Mouse (Mus musculus) mammary gland, adult 2 months (tissue): ENCODE results near the gene Ltb. TPM values are rescaled to one million over a fixed set of nuclear protein-coding genes. Genes with fewer than 3 reads are reported as not detected.

ENCODE experiments used
- polyA plus RNA-seq: library from polyadenylated mRNA; depleted of rRNA; stranded (reverse); fragments of >200 nt; gene quantifications from 2 replicates; pipeline ENCODE4 v1.2.3, GENCODE M21; 2012; ENCODE audit warnings: low replicate concordance; rRNA removed

Ltb gene
- polyA plus RNA-seq, result 118 and 400 TPM in 2 replicates

GRCm38 (mm10) chr17:35193881-35194843 lies at the start of gene Ltb:
Gene Ltb (plus strand): TSS chr17:35194439.

GRCm38 (mm10) chr17:35164568-35165450 lies 29.4 kb upstream of the Ltb start, which contains the start of gene Prrc2a:
Gene Prrc2a (minus strand): TSS chr17:35164897.

GRCm38 (mm10) chr17:35175968-35176367 lies 18.3 kb upstream of the Ltb start, which contains the start of gene Aif1:
Gene Aif1 (minus strand): TSS chr17:35176068.

GRCm38 (mm10) chr17:35187959-35188610 lies 6.2 kb upstream of the Ltb start, which contains the start of gene Lst1:
Gene Lst1 (minus strand): TSS chr17:35188439.

GRCm38 (mm10) chr17:35201787-35202186 lies 7.5 kb downstream of the Ltb start, which contains the start of gene Tnf:
Gene Tnf (minus strand): TSS chr17:35202007.

GRCm38 (mm10) chr17:35204494-35205379 lies 10.5 kb downstream of the Ltb start, which contains the start of gene Lta:
Gene Lta (minus strand): TSS chr17:35205351.

GRCm38 (mm10) chr17:35220156-35220952 lies 26.1 kb downstream of the Ltb start, which contains the start of gene Gm16181:
Gene Gm16181 (plus strand): TSS chr17:35220834.

GRCm38 (mm10) chr17:35233114-35233980 lies 39.1 kb downstream of the Ltb start, which contains the start of gene Atp6v1g2:
Gene Atp6v1g2 (plus strand): TSS chr17:35233660.

GRCm38 (mm10) chr17:35235614-35236389 lies 41.6 kb downstream of the Ltb start, which contains the start of gene Nfkbil1:
Gene Nfkbil1 (minus strand): TSS chr17:35235792.

GRCm38 (mm10) chr17:35241305-35242014 lies 47.2 kb downstream of the Ltb start, which contains the start of gene Ddx39b:
Gene Ddx39b (plus strand): TSS chr17:35241746.

Other genes with a start within 250 kb of the Ltb start
- gene Hspa1b, start 235.2 kb upstream of the Ltb start, polyA plus RNA-seq, result 43.1 and 146 TPM in 2 replicates
- 0.30 TPM in 1 of 2 replicates, not detected in the other for gene Gm20481, start 224.5 kb upstream of the Ltb start, polyA plus RNA-seq
- gene Hspa1a, start 222.3 kb upstream of the Ltb start, polyA plus RNA-seq, result 17.7 and 42.4 TPM in 2 replicates
- 0.30 and 3.0 TPM in 2 replicates for gene Hspa1l, start 221.7 kb upstream of the Ltb start, polyA plus RNA-seq
- 75.4 and 108 TPM in 2 replicates for gene Lsm2, start 212.6 kb upstream of the Ltb start, polyA plus RNA-seq
- gene Vars, start 193.5 kb upstream of the Ltb start, polyA plus RNA-seq, result 197 and 475 TPM in 2 replicates
- gene Vwa7, start 177.9 kb upstream of the Ltb start, polyA plus RNA-seq, result 1.4 and 3.9 TPM in 2 replicates
- gene Sapcd1, start 166.4 kb upstream of the Ltb start, polyA plus RNA-seq, result 1.7 and 2.0 TPM in 2 replicates
- gene Msh5, start 147.7 kb upstream of the Ltb start, polyA plus RNA-seq, result 4.2 and 4.8 TPM in 2 replicates
- gene Clic1, start 144.5 kb upstream of the Ltb start, polyA plus RNA-seq, result 110 and 121 TPM in 2 replicates
- 58.1 and 90.9 TPM in 2 replicates for gene Ddah2, start 135.4 kb upstream of the Ltb start, polyA plus RNA-seq
- gene Ly6g6c, start 129.1 kb upstream of the Ltb start, polyA plus RNA-seq, result 1.5 and 25.2 TPM in 2 replicates
- gene Mpig6b, start 128.3 kb upstream of the Ltb start, polyA plus RNA-seq, result 0.67 and 0.80 TPM in 2 replicates
- gene Ly6g6e, start 117.5 kb upstream of the Ltb start, polyA plus RNA-seq, result 5.7 and 9.0 TPM in 2 replicates
- 1.1 and 2.2 TPM in 2 replicates for gene Ly6g6d, start 116.4 kb upstream of the Ltb start, polyA plus RNA-seq
- gene Ly6g6f, start 108.8 kb upstream of the Ltb start, polyA plus RNA-seq, result 0.19 TPM in 1 of 2 replicates, not detected in the other
- gene Abhd16a, start 105.2 kb upstream of the Ltb start, polyA plus RNA-seq, result 200 and 293 TPM in 2 replicates
- gene Ly6g5c, start 86.2 kb upstream of the Ltb start, polyA plus RNA-seq, result not detected in 2 replicates
- 3.5 and 4.4 TPM in 2 replicates for gene Ly6g5b, start 79.0 kb upstream of the Ltb start, polyA plus RNA-seq
- gene Gpank1, start 73.0 kb upstream of the Ltb start, polyA plus RNA-seq, result 16.3 and 24.8 TPM in 2 replicates
- gene Csnk2b, start 72.4 kb upstream of the Ltb start, polyA plus RNA-seq, result 376 and 470 TPM in 2 replicates
- gene D17H6S53E, start 68.1 kb upstream of the Ltb start, polyA plus RNA-seq, result 8.7 and 9.2 TPM in 2 replicates
- 0.16 and 0.93 TPM in 2 replicates for gene Apom, start 62.4 kb upstream of the Ltb start, polyA plus RNA-seq
- gene Bag6, start 59.3 kb upstream of the Ltb start, polyA plus RNA-seq, result 203 and 278 TPM in 2 replicates
- 344 and 571 TPM in 2 replicates for gene Prrc2a, start 29.5 kb upstream of the Ltb start, polyA plus RNA-seq
- gene Aif1, start 18.4 kb upstream of the Ltb start, polyA plus RNA-seq, result 2.8 and 5.7 TPM in 2 replicates
- 48.2 and 60.4 TPM in 2 replicates for gene Lst1, start 6.0 kb upstream of the Ltb start, polyA plus RNA-seq
- 7.1 and 9.9 TPM in 2 replicates for gene Tnf, start 7.6 kb downstream of the Ltb start, polyA plus RNA-seq
- gene Lta, start 10.9 kb downstream of the Ltb start, polyA plus RNA-seq, result 12.2 and 19.0 TPM in 2 replicates
- gene Gm16181, start 26.4 kb downstream of the Ltb start, polyA plus RNA-seq, result 0.80 and 4.0 TPM in 2 replicates
- 6.5 and 11.8 TPM in 2 replicates for gene Atp6v1g2, start 39.2 kb downstream of the Ltb start, polyA plus RNA-seq
- gene Nfkbil1, start 41.4 kb downstream of the Ltb start, polyA plus RNA-seq, result 10.2 and 38.6 TPM in 2 replicates
- gene Ddx39b, start 47.3 kb downstream of the Ltb start, polyA plus RNA-seq, result 265 and 272 TPM in 2 replicates
- 1,785 and 2,234 TPM in 2 replicates for gene H2-D1, start 68.3 kb downstream of the Ltb start, polyA plus RNA-seq
- gene H2-Q1, start 126.0 kb downstream of the Ltb start, polyA plus RNA-seq, result 0.06 and 0.08 TPM in 2 replicates
- 2.9 and 3.9 TPM in 2 replicates for gene H2-Q2, start 147.8 kb downstream of the Ltb start, polyA plus RNA-seq
- gene H2-Q4, start 185.2 kb downstream of the Ltb start, polyA plus RNA-seq, result 138 and 275 TPM in 2 replicates
- 123 and 169 TPM in 2 replicates for gene H2-Q6, start 230.4 kb downstream of the Ltb start, polyA plus RNA-seq
- 529 and 618 TPM in 2 replicates for gene H2-Q7, start 244.7 kb downstream of the Ltb start, polyA plus RNA-seq